Mouse (Mus musculus) neutrophil, adult 5-6 weeks (primary cell): ENCODE data around the gene Cyb5r2. TPM values are rescaled to one million over a fixed set of nuclear protein-coding genes. Genes with fewer than 3 reads are reported as not detected.

ENCODE experiments used
- ATAC-seq: fragments of 151-379, 151-347 bp; 2 replicates; pipeline ENCODE4 v1.8.0; 2017; ENCODE audit warnings: mild to moderate bottlenecking, moderate TSS enrichment; ENCODE audit not compliant: insufficient number of reproducible peaks, poor library complexity, low FRiP score, severe bottlenecking; ENCODE audit errors: extremely low read depth
- total RNA-seq: library from RNA; stranded (forward); fragments of 200-1000 nt; gene quantifications from 2 replicates; pipeline ENCODE4 v1.2.3, GENCODE M21; 2017

Cyb5r2 gene
- total RNA-seq = not detected in 2 replicates

- no peak for ATAC-seq
Observed at GRCm38 (mm10) chr7:107757308-107758151, at the start of gene Cyb5r2. Gene Cyb5r2, minus strand, starts transcription at chr7:107758032.

- ATAC-seq = no peak
Observed at GRCm38 (mm10) chr7:107802138-107802537, 44.3 kb upstream of the Cyb5r2 start.

- ATAC-seq = no peak
Observed at GRCm38 (mm10) chr7:107801108-107801507, 43.3 kb upstream of the Cyb5r2 start, which contains the start of gene Ovch2. Gene Ovch2, minus strand, starts transcription at chr7:107801208.

- no peak for ATAC-seq
Observed at GRCm38 (mm10) chr7:107796500-107796899, 38.7 kb upstream of the Cyb5r2 start.

DNA sequence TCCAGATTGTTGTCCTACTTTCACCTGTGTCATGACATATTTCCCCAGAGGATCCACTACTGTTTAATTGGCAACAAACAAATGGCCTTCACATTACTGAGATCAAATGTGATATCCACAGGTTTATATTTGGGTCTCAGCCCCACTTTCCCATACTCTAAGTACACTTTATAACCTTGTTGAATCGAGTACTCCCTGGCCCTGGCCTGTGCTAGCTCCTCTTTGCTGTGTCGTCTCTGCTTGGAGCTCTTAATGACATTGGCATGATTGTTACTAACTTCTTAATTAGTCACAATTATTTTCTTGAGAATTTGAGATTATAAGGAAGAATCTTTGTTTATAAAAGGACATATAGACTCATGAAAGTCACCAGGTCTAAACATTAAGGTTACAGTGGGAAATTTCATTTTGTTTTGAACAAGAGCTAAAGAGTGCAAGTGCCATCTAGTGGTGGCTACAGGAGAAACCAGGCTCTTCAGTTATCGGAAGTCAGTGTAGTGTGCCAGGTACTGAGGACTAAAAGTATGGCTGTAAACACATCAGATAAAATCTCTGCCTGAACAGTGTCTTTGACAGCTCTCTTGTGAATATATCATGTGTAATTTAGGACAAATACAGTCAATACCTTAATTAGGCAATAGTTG is 30.3 kb upstream of the Cyb5r2 start:
- ATAC-seq = no peak

- ATAC-seq = no peak
Observed at GRCm38 (mm10) chr7:107779611-107780010, 21.8 kb upstream of the Cyb5r2 start.

GRCm38 (mm10) chr7:107778216-107778615 is 20.4 kb upstream of the Cyb5r2 start:
- ATAC-seq = no peak

GRCm38 (mm10) chr7:107770812-107771211 is 13.0 kb upstream of the Cyb5r2 start:
- no peak for ATAC-seq

DNA sequence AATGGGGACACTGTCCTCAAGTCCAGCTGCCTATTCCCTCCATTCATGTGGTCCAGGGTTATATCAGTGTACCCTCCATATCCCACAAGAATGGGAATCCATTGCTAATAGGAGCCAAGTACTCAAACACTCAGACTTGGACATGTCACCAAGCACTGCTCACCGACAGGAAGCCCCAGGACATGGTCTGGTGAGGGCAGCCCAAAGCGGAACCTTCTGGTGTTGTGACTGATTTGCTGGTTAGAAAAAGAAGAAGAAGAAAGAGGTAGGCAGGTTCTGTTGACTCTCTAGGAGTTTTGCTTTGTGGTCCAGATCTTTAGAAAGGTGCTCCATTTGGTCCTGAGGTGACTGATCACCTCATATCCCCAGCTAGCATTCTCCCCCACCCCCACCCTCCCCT is 1.1 kb downstream of the Cyb5r2 start:
- peak; percentile 55; the same call in 1 of the 2 replicates for ATAC-seq

DNA sequence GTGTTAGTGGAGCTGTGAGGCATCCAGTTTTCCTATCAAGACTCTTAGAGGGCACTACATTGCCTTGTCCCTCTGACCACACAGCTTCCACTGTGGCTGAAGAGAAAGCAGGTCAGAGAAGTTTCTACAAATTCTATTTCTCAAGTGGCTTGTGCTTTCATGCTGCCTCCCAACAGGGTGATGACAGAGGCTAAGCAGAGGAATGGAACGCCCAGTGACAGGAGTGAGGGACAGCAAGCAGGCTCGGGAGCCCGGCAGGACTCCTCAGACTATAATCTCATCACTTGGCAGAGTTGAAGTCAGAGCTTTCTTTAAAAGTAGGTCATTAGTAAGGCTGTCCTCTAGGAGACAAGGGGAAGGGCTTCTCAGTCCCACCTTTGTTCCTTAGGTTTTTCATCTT is 1.9 kb downstream of the Cyb5r2 start:
- no peak for ATAC-seq

DNA sequence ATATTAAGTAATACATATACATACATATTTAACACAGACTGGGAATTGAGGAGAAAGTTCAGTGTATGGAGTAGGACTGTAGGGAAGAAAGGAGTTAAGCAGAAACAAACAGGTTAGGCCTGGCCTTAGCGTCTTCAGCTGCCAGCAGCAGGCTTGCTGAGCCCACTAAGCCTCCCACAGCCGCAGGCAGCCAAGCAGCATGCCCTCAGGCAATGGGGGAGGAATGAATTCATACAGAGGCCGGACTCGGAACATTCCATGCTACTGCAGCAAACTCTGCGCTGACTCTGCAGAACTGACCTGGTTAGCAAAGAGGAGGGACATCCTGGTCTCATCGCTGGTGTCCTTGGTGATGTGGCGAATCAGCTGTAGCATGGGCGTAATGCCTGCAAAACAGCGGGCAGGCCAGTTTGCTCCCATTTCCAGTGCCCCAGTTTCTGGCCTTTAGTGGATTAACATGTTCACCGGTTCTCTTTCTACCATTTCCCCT is 5.8 kb downstream of the Cyb5r2 start:
- no peak for ATAC-seq

DNA sequence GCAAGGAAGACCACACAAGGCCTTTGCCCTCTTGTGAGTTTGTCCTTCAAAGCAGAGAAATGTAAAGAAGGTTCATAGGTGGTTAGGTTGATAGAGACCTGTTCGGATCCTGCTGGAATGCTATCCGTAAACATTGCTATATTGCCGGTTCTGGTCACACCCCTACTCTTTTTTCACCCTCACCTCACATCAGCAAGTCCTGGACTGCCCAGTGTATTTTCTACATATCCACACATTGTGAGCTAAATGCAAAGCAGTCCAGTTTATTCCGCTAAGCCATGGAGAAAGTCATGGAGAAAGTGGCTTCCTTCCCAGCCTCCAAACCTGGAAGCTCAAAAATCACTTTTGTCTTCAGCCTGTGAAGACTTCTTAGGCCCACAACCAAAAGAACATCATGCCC is 8.1 kb downstream of the Cyb5r2 start:
- ATAC-seq = no peak

GRCm38 (mm10) chr7:107749270-107749669 is 8.6 kb downstream of the Cyb5r2 start:
- ATAC-seq = peak; percentile 20; the same call in 1 of the 2 replicates

- ATAC-seq = peak; percentile 51; the same call in 1 of the 2 replicates
Observed at GRCm38 (mm10) chr7:107747954-107748353, 9.9 kb downstream of the Cyb5r2 start.

- no peak for ATAC-seq
Observed at GRCm38 (mm10) chr7:107747476-107747875, 10.4 kb downstream of the Cyb5r2 start.

DNA sequence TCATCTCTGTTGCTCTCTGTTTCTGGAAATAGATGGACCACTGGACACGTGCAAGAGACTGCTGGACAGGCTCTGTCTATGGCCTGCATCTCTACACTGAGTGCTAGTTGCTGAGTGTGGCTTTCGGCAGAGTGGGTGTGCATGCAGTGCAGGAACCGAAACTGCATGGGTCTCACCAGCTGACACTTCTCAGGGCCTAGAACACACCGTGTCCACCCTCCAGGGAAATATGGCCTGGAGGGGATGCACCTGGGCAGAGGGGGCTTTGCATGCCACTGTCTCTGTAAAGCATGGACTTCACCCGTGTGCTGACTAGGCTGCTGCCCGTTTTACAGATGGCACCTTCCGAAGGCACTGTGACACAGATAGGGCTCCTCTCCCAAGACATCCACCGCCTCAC is 11.8 kb downstream of the Cyb5r2 start:
- ATAC-seq = no peak

DNA sequence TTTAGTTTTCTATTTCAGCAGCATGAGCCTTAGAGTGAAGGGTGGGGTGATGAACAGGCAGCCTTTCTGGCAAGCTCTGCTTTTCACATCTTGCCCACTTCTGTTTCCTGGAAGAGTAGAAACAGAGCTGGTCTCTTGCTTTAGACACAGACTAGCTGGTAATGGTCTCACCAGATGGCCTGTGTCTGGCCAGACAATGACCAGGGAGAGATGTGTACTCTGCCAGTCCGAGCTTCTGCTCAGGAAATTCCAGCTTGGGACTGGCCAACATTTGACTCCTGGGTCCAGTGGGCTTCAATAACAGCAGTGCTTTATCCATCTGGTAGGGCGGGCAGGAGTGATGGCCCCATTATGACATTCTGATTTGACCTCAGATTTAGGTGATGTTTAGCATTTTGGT is 12.7 kb downstream of the Cyb5r2 start:
- ATAC-seq = no peak

DNA sequence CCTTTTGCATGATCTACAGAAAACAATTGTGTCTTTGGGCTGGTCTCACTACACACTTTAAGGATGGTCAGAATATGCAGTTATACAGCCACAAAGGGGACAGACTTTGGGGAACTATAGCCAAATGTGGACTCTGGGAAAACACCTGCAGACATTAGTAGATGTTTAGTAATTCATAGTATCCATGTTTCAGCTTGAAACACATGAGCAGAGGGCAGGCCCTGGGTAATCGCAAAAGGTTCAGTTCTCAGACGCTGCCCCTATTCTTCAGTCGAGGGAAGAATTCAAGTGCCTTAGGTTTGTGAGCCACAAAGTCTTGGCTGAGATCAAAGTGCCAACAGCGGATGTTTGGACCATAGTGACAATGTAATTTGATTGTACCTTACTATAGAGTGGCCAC is 13.4 kb downstream of the Cyb5r2 start:
- no peak for ATAC-seq

- ATAC-seq = no peak
Observed at GRCm38 (mm10) chr7:107742963-107743465, 14.8 kb downstream of the Cyb5r2 start.

DNA sequence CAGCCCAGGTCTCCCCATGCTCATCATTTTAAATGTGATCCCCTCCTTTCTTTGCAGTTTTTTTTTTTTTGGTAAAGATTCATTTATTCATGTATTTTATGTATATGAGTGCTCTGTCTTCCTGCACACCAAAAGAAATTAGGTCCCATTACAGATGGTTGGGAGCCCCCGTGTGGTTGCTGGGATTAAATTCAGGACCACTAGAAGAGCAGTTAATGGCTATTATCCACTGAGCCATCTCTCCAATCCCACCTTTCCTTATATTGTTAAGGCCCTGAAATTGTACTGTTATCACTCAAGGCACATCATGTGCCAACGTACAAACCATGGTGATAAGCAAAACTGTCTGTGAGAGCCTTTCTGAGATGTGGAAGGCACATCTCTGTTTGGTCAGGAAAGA is 19.1 kb downstream of the Cyb5r2 start:
- ATAC-seq = no peak
